Mouse (Mus musculus) liver, postnatal 0 days (tissue): ENCODE measurements around the gene Fgf12.

Experiments used
- CTCF ChIP-seq: sonication (generic); IDR thresholded peaks from 2 replicates; pipeline ENCODE4 v1.5.1; 2016; ENCODE audit warnings: antibody characterized with exemption, low read depth
- EP300 ChIP-seq: IDR thresholded peaks from 2 replicates; pipeline ENCODE4 v1.6.1; 2016; ENCODE audit warnings: antibody characterized with exemption, low read depth, mild to moderate bottlenecking

DNA sequence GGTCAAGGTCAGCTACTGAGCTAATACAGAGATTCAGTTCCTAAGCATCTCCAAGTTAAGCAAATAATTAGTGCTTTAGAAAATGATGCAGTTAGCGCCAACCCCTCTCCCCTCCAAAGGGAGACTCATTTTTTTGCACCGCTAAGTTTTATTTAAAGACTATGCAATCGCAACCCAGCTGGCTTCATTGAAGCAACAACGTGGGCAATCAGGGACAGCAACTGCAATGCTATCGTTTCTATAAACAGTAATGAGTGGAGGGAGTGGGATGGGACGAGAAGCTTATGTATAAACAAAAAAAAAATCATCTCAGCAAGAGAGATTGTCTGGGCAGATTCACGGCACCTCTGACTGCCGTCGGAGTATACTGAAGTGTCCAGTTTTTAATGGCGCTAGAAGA lies 197.6 kb downstream of the Fgf12 start:
- TF ChIP-seq CTCF, result no peak
- no peak for TF ChIP-seq EP300
